Mouse (Mus musculus): ENCODE data around the gene Fut8. TPM values are rescaled to one million over a fixed set of nuclear protein-coding genes. Genes with fewer than 3 reads are reported as not detected.

Gene Fut8
- polyA plus RNA-seq, 1 experiment = 13.8 TPM

- Histone ChIP-seq H3K27ac (ENCODE audit: control insufficient read depth, insufficient read depth, low read depth, low read length, poor library complexity) (no peak overlapping the region), H3K4me3 (replicated peaks; ENCODE audit: control insufficient read depth, low read depth, low read length) (no peak overlapping the region), H3K4me1 (ENCODE audit: control insufficient read depth, insufficient read depth, low read length) (no peaks in the 10 kb centered on the region)
- TF ChIP-seq POLR2A (IDR thresholded peaks at IDR 0.05; ENCODE audit: borderline replicate concordance, control insufficient read depth, low read depth, low read length) (no peak), CTCF (IDR thresholded peaks at IDR 0.05; ENCODE audit: control insufficient read depth, insufficient read depth, low read length) (no peak)
- WGBS = 93% methylated on average over 1 of the region's 1 CpGs
These were observed 64.1 kb downstream of the Fut8 start for GRCm38 (mm10) chr12:77302011-77302410.

DNA sequence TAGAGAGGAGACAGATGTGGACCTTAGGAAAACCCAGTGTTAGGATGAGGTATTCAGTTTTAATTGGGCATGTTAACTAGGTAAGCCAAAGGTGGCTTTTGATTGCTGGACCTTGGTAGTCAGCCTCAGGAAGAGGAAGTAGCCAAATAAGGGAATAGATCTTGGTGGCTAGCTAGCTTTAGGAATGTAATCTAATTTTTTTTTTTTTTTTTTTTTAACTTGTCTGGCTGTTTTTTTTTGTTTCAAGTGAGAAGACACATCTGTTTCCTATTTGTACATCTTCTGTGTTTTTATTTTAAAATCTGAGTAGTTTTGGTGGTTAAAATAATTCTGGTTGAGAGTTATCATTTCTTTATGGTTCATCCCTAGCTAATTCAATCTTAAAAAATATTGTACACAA is 65.4 kb downstream of the Fut8 start:
- TF ChIP-seq CTCF (IDR thresholded peaks at IDR 0.05; ENCODE audit: control insufficient read depth, insufficient read depth, low read length) (no peak), POLR2A (IDR thresholded peaks at IDR 0.05; ENCODE audit: borderline replicate concordance, control insufficient read depth, low read depth, low read length) (no peak)
- Histone ChIP-seq H3K4me1 (ENCODE audit: control insufficient read depth, insufficient read depth, low read length) (no peaks in the 10 kb centered on the region; the same call in 1 of the 2 replicates), H3K4me3 (replicated peaks; ENCODE audit: control insufficient read depth, low read depth, low read length) (no peak overlapping the region), H3K27ac (ENCODE audit: control insufficient read depth, insufficient read depth, low read depth, low read length, poor library complexity) (no peak overlapping the region)

DNA sequence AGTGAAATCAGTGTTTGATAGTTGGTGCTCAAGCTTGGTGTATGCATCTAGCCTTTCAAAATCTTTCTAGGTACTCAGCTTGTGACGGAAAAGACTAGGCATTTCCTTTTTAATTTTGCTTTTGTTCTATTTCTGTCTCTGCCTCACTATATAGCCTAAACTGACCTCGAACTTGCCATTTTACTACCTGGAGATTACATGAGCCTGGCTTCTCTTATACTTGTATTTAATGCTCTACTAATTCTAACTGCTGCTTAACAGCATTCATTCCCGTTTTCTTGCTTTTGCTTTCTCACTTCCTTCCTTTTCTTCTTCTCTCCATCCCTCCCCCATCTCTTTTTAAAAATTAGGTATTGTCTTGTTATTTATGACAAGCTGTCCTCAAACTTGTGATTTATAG is 67.6 kb downstream of the Fut8 start:
- Histone ChIP-seq H3K4me1 (ENCODE audit: control insufficient read depth, insufficient read depth, low read length) (no peaks in the 10 kb centered on the region; the same call in 1 of the 2 replicates), H3K4me3 (replicated peaks; ENCODE audit: control insufficient read depth, low read depth, low read length) (no peak overlapping the region), H3K27ac (ENCODE audit: control insufficient read depth, insufficient read depth, low read depth, low read length, poor library complexity) (no peak overlapping the region)
- TF ChIP-seq POLR2A (IDR thresholded peaks at IDR 0.05; ENCODE audit: borderline replicate concordance, control insufficient read depth, low read depth, low read length) = no peak
- no peak for TF ChIP-seq CTCF (IDR thresholded peaks at IDR 0.05; ENCODE audit: control insufficient read depth, insufficient read depth, low read length)
- 40% methylated on average over 3 of the region's 3 CpGs for WGBS

DNA sequence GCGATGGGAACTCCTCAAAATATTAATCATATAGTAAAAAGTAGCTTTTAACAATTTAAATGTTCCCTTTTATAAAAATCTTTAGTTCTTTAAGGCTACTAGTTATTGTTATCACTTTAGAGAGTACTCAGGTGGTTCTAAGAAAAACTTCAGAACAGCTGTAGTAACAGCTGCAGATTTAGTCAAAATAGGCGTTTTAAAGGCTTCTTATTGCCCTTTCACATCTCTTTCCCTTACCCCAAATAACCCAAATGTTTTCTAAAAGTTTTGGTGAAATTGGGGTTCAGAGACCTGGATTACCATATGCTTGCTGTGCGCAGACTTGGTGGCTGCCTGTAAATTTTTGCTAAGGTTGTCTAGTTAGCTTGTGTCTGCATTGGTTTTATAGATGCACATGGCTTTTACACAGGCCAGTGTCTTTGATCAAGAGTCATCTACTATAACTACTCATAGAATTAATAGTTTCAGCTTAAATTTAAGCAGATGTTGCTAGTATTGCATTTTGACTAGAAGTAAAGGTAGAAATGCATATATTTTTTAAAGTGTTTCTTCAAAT is 68.9 kb downstream of the Fut8 start:
- TF ChIP-seq POLR2A (IDR thresholded peaks at IDR 0.05; ENCODE audit: borderline replicate concordance, control insufficient read depth, low read depth, low read length) (no peak), CTCF (IDR thresholded peaks at IDR 0.05; ENCODE audit: control insufficient read depth, insufficient read depth, low read length) (no peak)
- no peak overlapping the region for H3K27ac ChIP-seq (ENCODE audit: control insufficient read depth, insufficient read depth, low read depth, low read length, poor library complexity)
- no peak overlapping the region for H3K4me3 ChIP-seq (replicated peaks; ENCODE audit: control insufficient read depth, low read depth, low read length)
- 72% methylated on average over 3 of the region's 3 CpGs for WGBS
- H3K4me1 ChIP-seq (ENCODE audit: control insufficient read depth, insufficient read depth, low read length) = no peaks in the 10 kb centered on the region; the same call in 1 of the 2 replicates

- Histone ChIP-seq H3K4me1 (ENCODE audit: control insufficient read depth, insufficient read depth, low read length) (no peaks in the 10 kb centered on the region; the same call in 1 of the 2 replicates), H3K27ac (ENCODE audit: control insufficient read depth, insufficient read depth, low read depth, low read length, poor library complexity) (no peak overlapping the region), H3K4me3 (replicated peaks; ENCODE audit: control insufficient read depth, low read depth, low read length) (no peak overlapping the region)
- TF ChIP-seq CTCF (IDR thresholded peaks at IDR 0.05; ENCODE audit: control insufficient read depth, insufficient read depth, low read length) (no peak), POLR2A (IDR thresholded peaks at IDR 0.05; ENCODE audit: borderline replicate concordance, control insufficient read depth, low read depth, low read length) (no peak)
These were observed 71.6 kb downstream of the Fut8 start for GRCm38 (mm10) chr12:77309507-77309906.

DNA sequence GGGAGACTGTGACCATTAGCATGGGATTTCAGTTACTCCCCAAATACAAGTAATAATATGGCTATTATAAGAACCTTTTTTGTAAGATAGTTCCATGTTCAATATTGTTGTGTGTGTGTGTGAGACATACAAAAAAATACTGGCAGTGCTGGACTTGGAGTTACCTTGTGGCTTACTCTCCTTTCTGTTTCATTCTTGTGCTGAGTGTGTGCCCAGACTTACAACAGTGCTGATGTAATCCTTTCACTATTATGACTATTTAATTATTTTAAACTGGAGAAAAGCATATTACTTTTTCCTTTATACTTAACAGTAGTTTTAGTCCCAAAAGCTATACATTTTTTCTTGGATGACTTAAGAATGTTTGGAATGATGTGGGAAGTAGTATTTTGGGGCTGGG is 75.6 kb downstream of the Fut8 start:
- H3K4me1 ChIP-seq (ENCODE audit: control insufficient read depth, insufficient read depth, low read length) = no peaks in the 10 kb centered on the region
- H3K27ac ChIP-seq (ENCODE audit: control insufficient read depth, insufficient read depth, low read depth, low read length, poor library complexity) = no peak overlapping the region
- H3K4me3 ChIP-seq (replicated peaks; ENCODE audit: control insufficient read depth, low read depth, low read length) = no peak overlapping the region
- no peak for TF ChIP-seq POLR2A (IDR thresholded peaks at IDR 0.05; ENCODE audit: borderline replicate concordance, control insufficient read depth, low read depth, low read length)
- TF ChIP-seq CTCF (IDR thresholded peaks at IDR 0.05; ENCODE audit: control insufficient read depth, insufficient read depth, low read length) = no peak

- TF ChIP-seq CTCF (IDR thresholded peaks at IDR 0.05; ENCODE audit: control insufficient read depth, insufficient read depth, low read length) (no peak), POLR2A (IDR thresholded peaks at IDR 0.05; ENCODE audit: borderline replicate concordance, control insufficient read depth, low read depth, low read length) (no peak)
- Histone ChIP-seq H3K4me3 (replicated peaks; ENCODE audit: control insufficient read depth, low read depth, low read length) (no peak overlapping the region), H3K4me1 (ENCODE audit: control insufficient read depth, insufficient read depth, low read length) (no peaks in the 10 kb centered on the region), H3K27ac (ENCODE audit: control insufficient read depth, insufficient read depth, low read depth, low read length, poor library complexity) (no peak overlapping the region)
- WGBS = 60% methylated on average over 3 of the region's 3 CpGs
These were observed 86.2 kb downstream of the Fut8 start for GRCm38 (mm10) chr12:77324142-77324541.

DNA sequence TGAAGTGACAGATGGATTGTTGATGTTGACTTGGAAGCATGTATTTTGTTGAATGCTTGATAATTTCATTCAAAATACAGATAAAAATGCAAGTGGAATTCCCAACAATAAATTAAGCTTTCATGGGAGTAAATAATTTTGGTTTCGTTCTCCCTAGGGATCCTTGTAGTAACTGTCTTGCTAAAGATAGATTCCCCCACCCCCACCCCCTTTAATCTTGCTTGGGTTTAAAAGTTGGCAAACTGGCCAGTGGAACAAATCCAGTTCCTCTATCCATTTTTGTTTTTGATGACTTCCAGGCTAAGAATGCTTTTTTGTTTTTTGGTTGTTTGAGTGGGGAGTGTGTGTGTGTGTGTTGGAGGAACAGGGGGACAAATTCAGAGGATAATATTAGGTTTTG is 108.6 kb downstream of the Fut8 start:
- no peak overlapping the region for H3K27ac ChIP-seq (ENCODE audit: control insufficient read depth, insufficient read depth, low read depth, low read length, poor library complexity)
- H3K4me3 ChIP-seq (replicated peaks; ENCODE audit: control insufficient read depth, low read depth, low read length) = no peak overlapping the region
- H3K4me1 ChIP-seq (ENCODE audit: control insufficient read depth, insufficient read depth, low read length) = no peaks in the 10 kb centered on the region
- WGBS = 73% methylated on average over 1 of the region's 1 CpGs
- TF ChIP-seq POLR2A (IDR thresholded peaks at IDR 0.05; ENCODE audit: borderline replicate concordance, control insufficient read depth, low read depth, low read length) = no peak
- TF ChIP-seq CTCF (IDR thresholded peaks at IDR 0.05; ENCODE audit: control insufficient read depth, insufficient read depth, low read length) = no peak

- Histone ChIP-seq H3K4me3 (replicated peaks; ENCODE audit: control insufficient read depth, low read depth, low read length) (no peak overlapping the region), H3K4me1 (ENCODE audit: control insufficient read depth, insufficient read depth, low read length) (no peaks in the 10 kb centered on the region; the same call in 1 of the 2 replicates), H3K27ac (ENCODE audit: control insufficient read depth, insufficient read depth, low read depth, low read length, poor library complexity) (no peak overlapping the region)
- TF ChIP-seq CTCF (IDR thresholded peaks at IDR 0.05; ENCODE audit: control insufficient read depth, insufficient read depth, low read length) (no peak), POLR2A (IDR thresholded peaks at IDR 0.05; ENCODE audit: borderline replicate concordance, control insufficient read depth, low read depth, low read length) (no peak)
These were observed 111.6 kb downstream of the Fut8 start for GRCm38 (mm10) chr12:77349543-77349942.

All from bone marrow, adult 2 months (tissue).